Mouse (Mus musculus) intestine, embryonic 16.5 days (tissue): ENCODE measurements around the gene Masp1. TPM values are rescaled to one million over a fixed set of nuclear protein-coding genes. Genes with fewer than 3 reads are reported as not detected.

Experiments
- ATAC-seq: fragments of 200-750 bp; cut with Nextera tagmentation; 2 replicates; pipeline ENCODE4 v1.8.0; 2017; ENCODE audit warnings: moderate TSS enrichment, moderate library complexity
- H3K27ac ChIP-seq: fragments of 300-500 bp; sonication (generic); 2 replicates; pipeline ENCODE4 v1.5.1; 2014; ENCODE audit warnings: mild to moderate bottlenecking, low read length
- H3K27me3 ChIP-seq: fragments of 300-500 bp; sonication (generic); replicated peaks from 2 replicates; pipeline ENCODE4 v1.6.1; 2014; ENCODE audit warnings: low read length, control low read depth, mixed read lengths; ENCODE audit not compliant: control insufficient read depth, insufficient read depth
- H3K36me3 ChIP-seq: fragments of 300-500 bp; sonication (generic); 2 replicates; pipeline ENCODE4 v1.6.1; 2014; ENCODE audit warnings: low read length, control low read depth; ENCODE audit not compliant: control insufficient read depth, insufficient read depth
- H3K4me1 ChIP-seq: fragments of 300-500 bp; sonication (generic); 2 replicates; pipeline ENCODE4 v1.6.1; 2014; ENCODE audit warnings: low read length, control low read depth, mixed read lengths; ENCODE audit not compliant: control insufficient read depth, insufficient read depth
- H3K4me2 ChIP-seq: fragments of 300-500 bp; sonication (generic); 2 replicates; pipeline ENCODE4 v1.6.1; 2014; ENCODE audit warnings: low read depth, low read length, control low read depth
- H3K4me3 ChIP-seq: fragments of 300-500 bp; sonication (generic); 2 replicates; pipeline ENCODE4 v1.5.1; 2014; ENCODE audit warnings: mild to moderate bottlenecking, low read length
- H3K9ac ChIP-seq: fragments of 300-500 bp; sonication (generic); 2 replicates; pipeline ENCODE4 v1.6.1; 2014; ENCODE audit warnings: low read depth, low read length
- H3K9me3 ChIP-seq: fragments of 300-500 bp; sonication (generic); 2 replicates; pipeline ENCODE4 v1.6.1; 2016; ENCODE audit warnings: low read length, control low read depth; ENCODE audit not compliant: control insufficient read depth
- WGBS: fragments of 180-500 bp; shearing (Covaris S2); extraction: QIAGEN DNeasy Blood & Tissue Kit; methylation state at CpG from one replicate; pipeline ENCODE4 v1.1.7; 2014; 5-methylcytosine and 5-hydroxymethylcytosine counted together
- polyA plus RNA-seq: library from polyadenylated mRNA; unstranded; fragments of >200 nt; fragmentation: Nextera tagmentation; extraction: Ambion mirVana; gene quantifications from 2 replicates; pipeline ENCODE4 v1.2.1, GENCODE M21; 2015

Masp1 gene
- polyA plus RNA-seq, 1 experiment from 2014 or later = 4.3 TPM

- H3K27me3 ChIP-seq = no peaks in the 10 kb centered on the region
- no peaks in the 10 kb centered on the region for H3K9me3 ChIP-seq
- H3K36me3 ChIP-seq = no peaks in the 10 kb centered on the region
- H3K27ac ChIP-seq = no peak overlapping the region
- H3K4me3 ChIP-seq = no peak overlapping the region
- no peak for ATAC-seq
- H3K4me1 ChIP-seq = no peaks in the 10 kb centered on the region
- WGBS = 65% methylated on average over 5 of the region's 5 CpGs
- H3K4me2 ChIP-seq = no peak overlapping the region
- no peak overlapping the region for H3K9ac ChIP-seq
Observed at GRCm38 (mm10) chr16:23423825-23424224, 96.8 kb downstream of the Masp1 start.

- ATAC-seq = peak; percentile 26; the same call in 1 of the 2 replicates
- peaks cover 2% of the 10 kb centered on the region; the same call in 1 of the 2 replicates for H3K4me1 ChIP-seq
- H3K9ac ChIP-seq = no peak overlapping the region
- H3K27me3 ChIP-seq = no peaks in the 10 kb centered on the region
- H3K36me3 ChIP-seq = no peaks in the 10 kb centered on the region
- H3K27ac ChIP-seq = no peak overlapping the region
- no peak overlapping the region for H3K4me2 ChIP-seq
- WGBS = 78% methylated on average over 8 of the region's 8 CpGs
- no peak overlapping the region for H3K4me3 ChIP-seq
- no peaks in the 10 kb centered on the region for H3K9me3 ChIP-seq
Observed at GRCm38 (mm10) chr16:23419565-23420085, 101.0 kb downstream of the Masp1 start.

GRCm38 (mm10) chr16:23417456-23418240 lies 103.0 kb downstream of the Masp1 start:
- WGBS = 74% methylated on average over 13 of the region's 13 CpGs
- no peak overlapping the region for H3K4me3 ChIP-seq
- H3K9me3 ChIP-seq = no peaks in the 10 kb centered on the region
- no peaks in the 10 kb centered on the region for H3K36me3 ChIP-seq
- no peaks in the 10 kb centered on the region for H3K27me3 ChIP-seq
- H3K9ac ChIP-seq = no peak overlapping the region
- no peak for ATAC-seq
- no peak overlapping the region for H3K4me2 ChIP-seq
- H3K27ac ChIP-seq = no peak overlapping the region
- H3K4me1 ChIP-seq = peaks cover 2% of the 10 kb centered on the region; the same call in 1 of the 2 replicates

- Histone ChIP-seq H3K9ac (0 out of 2 replicates have a peak overlapping the region, but pooled peaks have one; percentile 8), H3K9me3 (no peaks in the 10 kb centered on the region), H3K4me1 (peaks cover 2% of the 10 kb centered on the region; the same call in 1 of the 2 replicates), H3K4me2 (peak overlapping the region; percentile 48), H3K27ac (0 out of 2 replicates have a peak overlapping the region, but pooled peaks have one; percentile 7), H3K4me3 (peak overlapping the region; percentile 22; the same call in 1 of the 2 replicates), H3K36me3 (no peaks in the 10 kb centered on the region), H3K27me3 (no peaks in the 10 kb centered on the region)
- 34% methylated on average over 9 of the region's 9 CpGs for WGBS
- peak; percentile 80 for ATAC-seq
Observed at GRCm38 (mm10) chr16:23416657-23417293, 103.8 kb downstream of the Masp1 start.

- Histone ChIP-seq H3K4me3 (peak overlapping the region; percentile 22; the same call in 1 of the 2 replicates), H3K36me3 (no peaks in the 10 kb centered on the region), H3K4me2 (peak overlapping the region; percentile 48), H3K9me3 (no peaks in the 10 kb centered on the region), H3K9ac (0 out of 2 replicates have a peak overlapping the region, but pooled peaks have one; percentile 8), H3K27me3 (no peaks in the 10 kb centered on the region), H3K4me1 (peaks cover 2% of the 10 kb centered on the region; the same call in 1 of the 2 replicates), H3K27ac (0 out of 2 replicates have a peak overlapping the region, but pooled peaks have one; percentile 7)
- WGBS = 36% methylated on average over 10 of the region's 10 CpGs
- peak; percentile 90 for ATAC-seq
Observed at GRCm38 (mm10) chr16:23416261-23416656, 104.4 kb downstream of the Masp1 start.

- no peak overlapping the region for H3K4me2 ChIP-seq
- H3K9me3 ChIP-seq = no peaks in the 10 kb centered on the region
- no peak for ATAC-seq
- 80% methylated on average over 6 of the region's 6 CpGs for WGBS
- H3K27me3 ChIP-seq = no peaks in the 10 kb centered on the region
- H3K36me3 ChIP-seq = no peaks in the 10 kb centered on the region
- peaks cover 2% of the 10 kb centered on the region; the same call in 1 of the 2 replicates for H3K4me1 ChIP-seq
- no peak overlapping the region for H3K4me3 ChIP-seq
- no peak overlapping the region for H3K9ac ChIP-seq
- no peak overlapping the region for H3K27ac ChIP-seq
Observed at GRCm38 (mm10) chr16:23412930-23413329, 107.7 kb downstream of the Masp1 start.

- no peaks in the 10 kb centered on the region for H3K36me3 ChIP-seq
- H3K4me2 ChIP-seq = no peak overlapping the region
- peak; percentile 62; the same call in 1 of the 2 replicates for ATAC-seq
- no peaks in the 10 kb centered on the region for H3K4me1 ChIP-seq
- no peaks in the 10 kb centered on the region for H3K27me3 ChIP-seq
- H3K27ac ChIP-seq = no peak overlapping the region
- H3K9ac ChIP-seq = no peak overlapping the region
- no peak overlapping the region for H3K4me3 ChIP-seq
- 37% methylated on average over 8 of the region's 8 CpGs for WGBS
- no peaks in the 10 kb centered on the region for H3K9me3 ChIP-seq
Observed at GRCm38 (mm10) chr16:23403008-23403755, 117.4 kb downstream of the Masp1 start.

- H3K4me2 ChIP-seq = no peak overlapping the region
- no peak overlapping the region for H3K9ac ChIP-seq
- no peaks in the 10 kb centered on the region for H3K27me3 ChIP-seq
- no peak overlapping the region for H3K4me3 ChIP-seq
- H3K4me1 ChIP-seq = no peaks in the 10 kb centered on the region
- H3K36me3 ChIP-seq = no peaks in the 10 kb centered on the region
- WGBS = 57% methylated on average over 3 of the region's 3 CpGs
- H3K27ac ChIP-seq = no peak overlapping the region
- no peaks in the 10 kb centered on the region for H3K9me3 ChIP-seq
- ATAC-seq = no peak
Observed at GRCm38 (mm10) chr16:23401959-23402358, 118.7 kb downstream of the Masp1 start.

- no peak; the same call in 1 of the 2 replicates for ATAC-seq
- WGBS = 27% methylated on average over 4 of the region's 4 CpGs
- no peak overlapping the region for H3K27ac ChIP-seq
Observed at GRCm38 (mm10) chr16:23401463-23401862, 119.2 kb downstream of the Masp1 start.

More at GRCm38 (mm10) chr16:23401463-23401862, 119.2 kb downstream of the Masp1 start:
- H3K4me3 ChIP-seq = no peak overlapping the region
- H3K27me3 ChIP-seq = no peaks in the 10 kb centered on the region
- H3K9ac ChIP-seq = no peak overlapping the region
- no peak overlapping the region for H3K4me2 ChIP-seq
- H3K4me1 ChIP-seq = no peaks in the 10 kb centered on the region
- no peaks in the 10 kb centered on the region for H3K36me3 ChIP-seq
- H3K9me3 ChIP-seq = no peaks in the 10 kb centered on the region
